Mouse (Mus musculus): Measurements from ENCODE around the gene Sardh. TPM values are rescaled to one million over a fixed set of nuclear protein-coding genes. Genes with fewer than 3 reads are reported as not detected.

Sardh gene
- total RNA-seq (2023) = under 1 TPM; 0.36 to 0.42 TPM

DNA sequence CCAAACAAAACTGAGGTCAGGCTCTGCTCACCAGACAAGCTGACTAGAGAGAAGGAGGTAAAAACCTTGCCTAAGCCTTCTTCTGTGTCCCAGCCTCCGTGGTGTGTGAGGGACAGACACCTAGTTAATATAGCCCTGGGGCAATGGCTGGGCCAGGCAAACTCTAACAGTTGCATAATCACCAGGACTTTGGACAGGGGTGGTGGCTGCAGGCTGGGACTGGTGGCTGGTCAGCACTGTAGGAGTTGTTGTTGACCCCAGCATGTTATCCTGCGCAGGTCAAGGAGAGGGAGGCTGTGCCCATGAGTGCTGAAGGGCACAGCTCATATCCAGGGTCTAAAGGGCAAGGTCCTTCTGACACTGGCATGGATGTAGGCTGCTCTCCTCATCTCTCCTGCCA lies at the start of gene Sardh:
Gene Sardh (minus strand): TSS at position 127 of the 400 bp plus-strand sequence.

DNA sequence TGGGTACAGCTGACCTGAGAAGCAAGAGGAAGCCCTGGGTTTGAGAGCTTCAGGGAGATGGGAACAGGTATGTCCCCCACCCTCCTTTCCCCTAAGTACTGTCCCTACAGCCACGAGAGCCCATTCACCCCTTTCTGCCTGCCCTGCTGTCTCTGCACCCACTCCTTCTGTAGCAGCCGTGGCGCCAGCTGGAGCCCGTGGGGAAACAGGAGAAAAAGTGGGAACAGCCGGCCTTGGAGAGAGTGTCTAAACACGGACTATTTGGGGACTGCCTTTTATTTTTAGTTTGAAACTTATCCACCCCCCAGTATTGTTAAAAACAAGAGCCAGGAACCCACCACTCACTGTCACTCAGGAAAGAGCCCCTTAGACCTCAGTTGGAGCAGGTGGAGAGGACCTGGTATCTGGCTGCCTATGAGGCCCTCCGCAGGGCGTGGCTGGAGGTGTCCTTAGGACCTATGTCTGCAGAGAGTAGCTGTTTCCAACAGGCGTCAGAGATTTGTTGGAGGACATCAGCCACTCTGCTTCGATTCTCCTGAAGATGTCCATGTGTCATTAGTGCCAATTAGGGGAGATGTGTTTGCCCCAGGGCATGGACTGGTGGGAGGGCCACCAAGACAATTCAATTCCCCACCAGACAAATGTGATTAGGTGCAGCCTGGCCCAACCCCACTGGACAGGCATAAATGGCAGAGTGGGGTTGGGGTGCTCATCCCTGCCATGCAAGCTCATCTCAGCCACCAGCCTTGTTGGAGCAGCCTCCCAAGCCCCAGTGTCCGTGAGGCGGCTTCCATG lies 83.1 kb downstream of the Sardh start, which contains the start of gene Dbh:
Gene Dbh (plus strand): TSS at position 438 of the 795 bp plus-strand sequence.

GRCm38 (mm10) chr2:27141950-27142693 lies 106.0 kb downstream of the Sardh start, which contains the start of gene Fam163b:
Gene Fam163b (minus strand): TSS chr2:27142491.

Other genes with a start within 250 kb of the Sardh start
- gene Cacfd1, start 238.4 kb downstream of the Sardh start, total RNA-seq (2023) = 10 to 100 TPM; 21.0 to 22.0 TPM
- 100 to 1,000 TPM; 128 to 134 TPM for gene Slc2a6, start 220.3 kb downstream of the Sardh start, total RNA-seq (2023)
- not detected for gene Mymk, start 176.2 kb downstream of the Sardh start, total RNA-seq (2023)
- gene Adamtsl2, start 169.0 kb downstream of the Sardh start, total RNA-seq (2023) = under 1 TPM in 1 of 2 experiments, not detected in 1; 0.13 TPM
- gene Fam163b, start 105.8 kb downstream of the Sardh start, total RNA-seq (2023) = not detected
- not detected for gene Dbh, start 83.1 kb downstream of the Sardh start, total RNA-seq (2023)
- gene Vav2, start 178.7 kb upstream of the Sardh start, total RNA-seq (2023) = 10 to 100 TPM; 76.7 to 87.9 TPM
- gene Brd3os, start 194.0 kb upstream of the Sardh start, total RNA-seq (2023) = 1 to 10 TPM in 1 of 2 experiments, not detected in 1; 1.9 TPM

All from monocyte, adult 59 days (primary cell).